Mouse (Mus musculus) lung, postnatal 0 days (tissue): ENCODE measurements at regions not wholly inside any gene's neighbourhood (a gene's known extent, or its start where the extent isn't known, plus 50 kb on each side); places are given as distances from the start of the nearest gene placed in this dataset.
"Not testable (repeated sequence)": the region's sequence is repeated elsewhere in the genome, so short reads cannot be mapped to it uniquely, and the experiment has no call there.

Experiments
- ATAC-seq: fragments of 200-750 bp; cut with Nextera tagmentation; 2 replicates; pipeline ENCODE4 v1.8.0; 2017; ENCODE audit warnings: moderate library complexity
- DNase-seq: peaks from one replicate; pipeline ENCODE4 v3.0.0-alpha.2; 2016; ENCODE audit warnings: low spot score
- H3K27ac ChIP-seq: fragments of 300-500 bp; sonication (generic); 2 replicates; pipeline ENCODE4 v1.5.1; 2014; ENCODE audit warnings: antibody characterized with exemption, mild to moderate bottlenecking, low read length, mixed read lengths
- H3K27me3 ChIP-seq: fragments of 300-500 bp; sonication (generic); replicated peaks from 2 replicates; pipeline ENCODE4 v1.6.1; 2014; ENCODE audit warnings: low read length, mixed read lengths; ENCODE audit not compliant: insufficient read depth
- H3K36me3 ChIP-seq: fragments of 300-500 bp; sonication (generic); 2 replicates; pipeline ENCODE4 v1.6.1; 2014; ENCODE audit warnings: low read length, mixed read lengths; ENCODE audit not compliant: insufficient read depth
- H3K4me1 ChIP-seq: fragments of 300-500 bp; sonication (generic); 2 replicates; pipeline ENCODE4 v1.6.1; 2014; ENCODE audit warnings: antibody characterized with exemption, low read depth, low read length, mixed read lengths; ENCODE audit not compliant: insufficient read depth
- H3K4me2 ChIP-seq: fragments of 300-500 bp; sonication (generic); replicated peaks from 2 replicates; pipeline ENCODE4 v1.6.1; 2014; ENCODE audit warnings: low read depth, mild to moderate bottlenecking, low read length, moderate library complexity, mixed read lengths
- H3K4me3 ChIP-seq: fragments of 300-500 bp; sonication (generic); 2 replicates; pipeline ENCODE4 v1.5.1; 2014; ENCODE audit warnings: low read depth, low read length
- H3K9ac ChIP-seq: fragments of 300-500 bp; sonication (generic); replicated peaks from 2 replicates; pipeline ENCODE4 v1.6.1; 2014; ENCODE audit warnings: low read depth, mild to moderate bottlenecking
- H3K9me3 ChIP-seq: fragments of 300-500 bp; sonication (generic); 2 replicates; pipeline ENCODE4 v1.6.1; 2016; ENCODE audit warnings: low read length, mixed read lengths
- CTCF ChIP-seq: IDR thresholded peaks from 2 replicates; pipeline ENCODE4 v1.5.1; 2016; ENCODE audit warnings: antibody characterized with exemption, mild to moderate bottlenecking
- WGBS: fragments of 180-500 bp; shearing (Covaris S2); extraction: QIAGEN DNeasy Blood & Tissue Kit; methylation state at CpG from one replicate; pipeline ENCODE4 v1.1.7; 2014; 5-methylcytosine and 5-hydroxymethylcytosine counted together

GRCm38 (mm10) chr13:3035291-3035690 lies 502.6 kb upstream of the Gdi2 start:
- H3K36me3 ChIP-seq, H3K9ac ChIP-seq, H3K4me1 ChIP-seq, H3K9me3 ChIP-seq, H3K4me2 ChIP-seq, DNase-seq, ATAC-seq, H3K27ac ChIP-seq, H3K4me3 ChIP-seq, H3K27me3 ChIP-seq: not testable (repeated sequence)

GRCm38 (mm10) chr13:3037010-3037409 lies 500.9 kb upstream of the Gdi2 start:
- H3K27me3 ChIP-seq, H3K27ac ChIP-seq, H3K9ac ChIP-seq, H3K36me3 ChIP-seq, H3K4me1 ChIP-seq, H3K4me2 ChIP-seq, DNase-seq, H3K4me3 ChIP-seq, H3K9me3 ChIP-seq, ATAC-seq: not testable (repeated sequence)
- WGBS = 28% methylated on average over 1 of the region's 1 CpGs

- not testable (repeated sequence) for ATAC-seq, H3K36me3 ChIP-seq, H3K4me3 ChIP-seq, H3K27me3 ChIP-seq, H3K9me3 ChIP-seq, H3K9ac ChIP-seq, H3K27ac ChIP-seq, H3K4me2 ChIP-seq, DNase-seq, H3K4me1 ChIP-seq
- 86% methylated on average over 8 of the region's 9 CpGs for WGBS
Observed at GRCm38 (mm10) chr13:3046381-3047105, 491.3 kb upstream of the Gdi2 start.

- H3K9me3 ChIP-seq, DNase-seq, H3K9ac ChIP-seq, H3K4me3 ChIP-seq, H3K4me1 ChIP-seq, ATAC-seq, H3K27me3 ChIP-seq, H3K4me2 ChIP-seq, H3K27ac ChIP-seq, H3K36me3 ChIP-seq: not testable (repeated sequence)
- WGBS = 70% methylated on average over 3 of the region's 3 CpGs
Observed at GRCm38 (mm10) chr13:3083480-3083879, 454.4 kb upstream of the Gdi2 start.

GRCm38 (mm10) chr13:3089971-3090370 lies 447.9 kb upstream of the Gdi2 start:
- not testable (repeated sequence) for H3K4me1 ChIP-seq
- 78% methylated on average over 7 of the region's 7 CpGs for WGBS

GRCm38 (mm10) chr13:3106543-3106942 lies 431.3 kb upstream of the Gdi2 start:
- not testable (repeated sequence) for H3K36me3 ChIP-seq, H3K27ac ChIP-seq, DNase-seq, H3K9me3 ChIP-seq, ATAC-seq, H3K4me1 ChIP-seq, H3K4me3 ChIP-seq, H3K27me3 ChIP-seq, H3K9ac ChIP-seq, H3K4me2 ChIP-seq
- WGBS = 14% methylated on average over 2 of the region's 2 CpGs

More at GRCm38 (mm10) chr13:3089971-3090370, 447.9 kb upstream of the Gdi2 start:
- H3K9me3 ChIP-seq, H3K4me3 ChIP-seq, H3K4me2 ChIP-seq, H3K27me3 ChIP-seq, H3K27ac ChIP-seq, ATAC-seq, H3K9ac ChIP-seq, DNase-seq, H3K36me3 ChIP-seq: not testable (repeated sequence)

- TF ChIP-seq CTCF = peak; percentile 36
Observed at GRCm38 (mm10) chr13:3128150-3128549, 409.7 kb upstream of the Gdi2 start.

GRCm38 (mm10) chr13:3137281-3137680 lies 400.6 kb upstream of the Gdi2 start:
- H3K27ac ChIP-seq, H3K27me3 ChIP-seq, H3K4me3 ChIP-seq, H3K36me3 ChIP-seq, H3K4me2 ChIP-seq, ATAC-seq, H3K9ac ChIP-seq, H3K4me1 ChIP-seq, H3K9me3 ChIP-seq, DNase-seq: not testable (repeated sequence)
- WGBS = 67% methylated on average over 2 of the region's 2 CpGs

More at GRCm38 (mm10) chr13:3128150-3128549, 409.7 kb upstream of the Gdi2 start:
- not testable (repeated sequence) for H3K4me2 ChIP-seq, H3K9ac ChIP-seq, H3K9me3 ChIP-seq, H3K4me3 ChIP-seq, H3K4me1 ChIP-seq, H3K27ac ChIP-seq, DNase-seq, ATAC-seq, H3K27me3 ChIP-seq, H3K36me3 ChIP-seq
- 21% methylated on average over 4 of the region's 4 CpGs for WGBS
